Mouse (Mus musculus) spleen, adult 10 weeks (tissue): Measurements from ENCODE around the gene Fbxo39. TPM values are rescaled to one million over a fixed set of nuclear protein-coding genes. Genes with fewer than 3 reads are reported as not detected.

ENCODE experiments used
- polyA plus RNA-seq: library from polyadenylated mRNA; stranded (reverse); fragments of 350-450 nt; fragmentation: Illumina TruSeq; extraction: RNeasy Lipid Tissue Mini Kit (QIAGEN cat#74804); gene quantifications from one replicate; pipeline ENCODE4 v1.2.3, GENCODE M21; 2015; ENCODE audit warnings: low replicate concordance; ENCODE audit not compliant: insufficient read depth

Fbxo39 gene
- 0.18 TPM for polyA plus RNA-seq

DNA sequence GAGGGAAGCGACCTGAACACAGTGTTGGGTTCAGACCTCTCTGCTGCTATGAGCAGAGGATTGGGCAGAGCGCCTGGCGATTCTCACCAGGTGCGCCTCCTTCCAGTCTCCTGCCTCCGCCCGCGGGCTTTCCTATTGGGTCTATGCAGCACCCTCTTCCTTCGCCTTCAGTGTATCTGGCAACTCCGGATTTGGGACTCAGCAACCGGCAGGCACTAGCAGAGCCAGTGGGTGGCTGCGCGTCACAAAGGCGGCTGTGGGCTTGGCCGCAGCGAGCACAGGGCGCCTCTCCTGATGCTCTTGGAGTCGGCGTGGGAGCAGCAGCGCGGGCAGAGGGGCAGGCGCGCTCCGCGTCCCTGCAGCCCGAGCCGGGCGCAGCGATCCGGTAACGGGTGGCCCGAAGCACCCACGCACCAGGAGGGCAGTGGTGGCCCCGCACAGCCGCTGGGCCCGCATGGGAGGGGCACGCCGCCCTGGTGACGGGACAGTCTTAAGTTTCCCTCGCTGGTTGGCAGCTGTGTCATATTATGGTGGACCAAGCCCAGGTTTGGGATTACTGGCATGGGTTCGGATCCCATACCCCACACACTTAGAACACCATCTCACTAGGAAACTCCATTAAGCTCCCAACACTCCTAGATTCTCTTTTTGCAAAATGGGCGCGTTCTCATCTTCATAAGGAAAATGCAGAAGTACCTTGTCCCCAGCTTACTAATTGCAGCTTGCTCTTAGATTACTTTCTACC, at the start of gene Fbxo39:
Fbxo39 (plus strand) TSS at position 294 of the 745 bp plus-strand sequence.

DNA sequence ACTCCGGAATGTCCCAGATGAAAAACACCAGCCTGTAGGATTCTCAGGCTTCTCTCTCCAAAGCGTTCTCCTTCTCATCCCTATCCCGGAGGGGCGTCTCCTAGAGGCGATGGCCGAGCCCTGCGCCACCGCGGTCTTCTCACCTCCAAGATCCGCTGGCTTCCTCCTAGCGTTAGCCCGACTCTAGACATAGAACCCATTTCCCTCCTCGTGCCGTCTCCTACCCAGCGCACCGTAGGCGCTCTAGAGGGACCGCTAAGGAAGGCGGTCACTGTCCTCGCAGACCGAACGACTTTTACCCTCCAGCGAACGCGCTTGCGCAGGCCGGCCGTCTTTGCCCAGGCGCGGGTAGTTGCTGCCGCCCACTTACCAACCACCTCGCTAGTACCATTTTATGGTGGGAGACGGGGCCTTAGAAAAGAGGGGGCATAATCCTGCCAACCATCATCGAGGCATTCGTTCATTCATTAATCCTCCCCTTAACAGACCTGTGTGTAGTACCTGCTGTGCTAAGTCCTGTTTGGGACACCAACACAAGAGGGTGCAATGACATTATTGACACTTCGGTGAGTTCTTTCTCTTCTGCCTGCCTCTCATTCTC, 47.2 kb upstream of the Fbxo39 start, which contains the start of gene Slc13a5:
Slc13a5 (minus strand) TSS at position 263 of the 601 bp plus-strand sequence.

DNA sequence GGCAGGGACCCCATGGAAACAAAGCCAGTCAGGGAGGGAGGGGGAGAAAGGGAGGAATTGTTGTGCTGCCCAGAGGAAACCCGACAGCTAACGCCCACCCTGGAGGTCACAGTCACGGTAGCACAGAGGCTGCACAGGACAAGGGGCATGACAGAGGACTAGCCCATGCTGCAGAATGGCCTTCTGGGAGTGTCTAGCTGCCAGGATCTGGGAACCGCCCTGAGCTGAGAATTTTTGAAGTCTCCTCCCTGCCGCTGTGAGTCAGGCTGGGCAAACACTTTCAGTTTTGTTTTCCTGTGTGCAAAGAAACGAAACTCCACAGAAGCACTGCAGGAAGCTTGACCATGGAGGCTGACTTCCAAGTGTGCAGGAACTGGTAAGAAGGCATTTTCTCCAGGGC, 12.9 kb upstream of the Fbxo39 start, which contains the start of gene Xaf1:
Xaf1 (plus strand) TSS at position 296 of the 400 bp plus-strand sequence.

DNA sequence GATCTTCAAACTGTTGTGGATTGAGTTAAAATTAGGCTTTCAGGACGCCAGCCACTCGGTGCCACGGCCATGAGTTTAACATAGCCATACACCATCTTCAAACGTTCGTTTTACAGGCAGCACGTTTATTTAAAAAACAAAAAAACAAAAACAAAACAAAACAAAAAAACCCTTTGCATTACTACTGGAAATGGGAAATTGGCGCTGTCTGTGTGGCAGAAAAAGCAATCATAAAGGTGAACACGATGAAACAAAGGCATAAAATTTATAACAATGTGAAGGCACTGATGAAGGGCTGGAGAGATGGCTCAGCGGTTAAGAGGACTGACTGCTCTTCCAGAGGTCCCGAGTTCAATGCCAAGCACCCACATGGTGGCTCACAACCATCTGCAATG, 48.1 kb downstream of the Fbxo39 start, which contains the start of gene Tekt1:
Tekt1 (minus strand) TSS at position 96 of the 395 bp plus-strand sequence.

Other genes starting within 250 kb of the Fbxo39 start
- 3.2 TPM for gene Pitpnm3, start 178.7 kb upstream of the Fbxo39 start, polyA plus RNA-seq
- gene Gm43951, start 107.6 kb upstream of the Fbxo39 start, polyA plus RNA-seq: 0.30 TPM
- gene 4933427D14Rik, start 107.0 kb upstream of the Fbxo39 start, polyA plus RNA-seq: 15.0 TPM
- 95.6 TPM for gene Txndc17, start 106.9 kb upstream of the Fbxo39 start, polyA plus RNA-seq
- 10.8 TPM for gene Med31, start 98.9 kb upstream of the Fbxo39 start, polyA plus RNA-seq
- gene Slc13a5, start 47.2 kb upstream of the Fbxo39 start, polyA plus RNA-seq: not detected
- 77.7 TPM for gene Xaf1, start 12.8 kb upstream of the Fbxo39 start, polyA plus RNA-seq
- not detected for gene Tekt1, start 48.0 kb downstream of the Fbxo39 start, polyA plus RNA-seq
- gene Smtnl2, start 97.3 kb downstream of the Fbxo39 start, polyA plus RNA-seq: 0.36 TPM
- not detected for gene Ggt6, start 121.1 kb downstream of the Fbxo39 start, polyA plus RNA-seq
- 98.0 TPM for gene Mybbp1a, start 126.9 kb downstream of the Fbxo39 start, polyA plus RNA-seq
- gene Spns2, start 175.5 kb downstream of the Fbxo39 start, polyA plus RNA-seq: 21.6 TPM
- 6.0 TPM for gene Spns3, start 236.1 kb downstream of the Fbxo39 start, polyA plus RNA-seq